Mouse (Mus musculus) myocyte (in vitro differentiated cells): ENCODE measurements around the gene P2ry1. TPM values are rescaled to one million over a fixed set of nuclear protein-coding genes. Genes with fewer than 3 reads are reported as not detected.

Experiments used
- H3K27me3 ChIP-seq: one replicate; pipeline ENCODE4 v1.6.1; 2011; ENCODE audit not compliant: control insufficient read depth, insufficient read depth, insufficient read length
- H3K36me3 ChIP-seq: one replicate; pipeline ENCODE4 v1.6.1; 2011; ENCODE audit not compliant: control insufficient read depth, insufficient read depth
- H3K4me2 ChIP-seq: one replicate; pipeline ENCODE4 v1.6.1; 2011; ENCODE audit warnings: low read depth, control low read depth
- H3K4me3 ChIP-seq: one replicate; pipeline ENCODE4 v1.5.1; 2011; ENCODE audit warnings: mild to moderate bottlenecking, control low read depth, moderate library complexity
- H3K79me2 ChIP-seq: one replicate; pipeline ENCODE4 v1.6.1; 2011; ENCODE audit not compliant: control insufficient read depth, insufficient read depth
- H3ac ChIP-seq: one replicate; pipeline ENCODE4 v1.6.1; 2011; ENCODE audit not compliant: control insufficient read depth, insufficient read length
- CEBPB ChIP-seq: IDR thresholded peaks from 2 replicates; pipeline ENCODE4 v1.6.1; 2011; ENCODE audit warnings: mild to moderate bottlenecking, moderate library complexity; ENCODE audit not compliant: poor library complexity, insufficient read depth, severe bottlenecking
- E2F4 ChIP-seq: IDR thresholded peaks from one replicate; pipeline ENCODE4 v1.6.1; 2011; ENCODE audit warnings: mild to moderate bottlenecking, control low read depth, moderate library complexity; ENCODE audit not compliant: insufficient read depth
- MAX ChIP-seq: IDR thresholded peaks from one replicate; pipeline ENCODE4 v1.6.1; 2011; ENCODE audit warnings: low read depth, mild to moderate bottlenecking, control low read depth
- MYOD1 ChIP-seq, 3 experiments: IDR thresholded peaks; one replicate each; pipeline ENCODE4 v1.6.1; 2011; ENCODE audit warnings: control low read depth in 2 of 3, low read depth in 2 of 3, mild to moderate bottlenecking in 2 of 3, moderate library complexity in 1 of 3; ENCODE audit not compliant: insufficient read length in 2 of 3, control insufficient read depth in 1 of 3
- MYOG ChIP-seq, 3 experiments: IDR thresholded peaks; one replicate each; pipeline ENCODE4 v1.6.1; 2011; ENCODE audit warnings: control low read depth in 2 of 3, low read depth in 2 of 3, mild to moderate bottlenecking in 2 of 3; ENCODE audit not compliant: insufficient read length in 2 of 3, control insufficient read depth in 1 of 3, insufficient read depth in 1 of 3
- POLR2A ChIP-seq: IDR thresholded peaks from one replicate; pipeline ENCODE4 v1.6.1; 2011; ENCODE audit warnings: low read depth, mild to moderate bottlenecking, control low read depth, moderate library complexity; ENCODE audit not compliant: insufficient read length
- POLR2AphosphoS2 ChIP-seq: IDR thresholded peaks from one replicate; pipeline ENCODE4 v1.6.1; 2011; ENCODE audit warnings: low read depth, control low read depth; ENCODE audit not compliant: insufficient read length
- REST ChIP-seq: IDR thresholded peaks from one replicate; pipeline ENCODE4 v1.6.1; 2011; ENCODE audit warnings: mild to moderate bottlenecking, control low read depth, moderate library complexity; ENCODE audit not compliant: insufficient read depth, insufficient read length
- SRF ChIP-seq: IDR thresholded peaks from one replicate; pipeline ENCODE4 v1.6.1; 2011; ENCODE audit warnings: low read depth; ENCODE audit not compliant: control insufficient read depth, insufficient read length
- TCF12 ChIP-seq: IDR thresholded peaks from one replicate; pipeline ENCODE4 v1.6.1; 2011; ENCODE audit warnings: mild to moderate bottlenecking, control low read depth; ENCODE audit not compliant: poor library complexity, insufficient read depth, severe bottlenecking
- TCF3 ChIP-seq: IDR thresholded peaks from one replicate; pipeline ENCODE4 v1.6.1; 2011; ENCODE audit warnings: low read depth, control low read depth; ENCODE audit not compliant: insufficient read length
- USF1 ChIP-seq: IDR thresholded peaks from one replicate; pipeline ENCODE4 v1.6.1; 2011; ENCODE audit warnings: low read depth, mild to moderate bottlenecking, control low read depth, moderate library complexity
- polyA plus RNA-seq: library from polyadenylated mRNA; unstranded; fragments of >200 nt; fragmentation: generic; extraction: Trizol; gene quantifications from one replicate; pipeline ENCODE4 v1.2.1, GENCODE M21; 2012; ENCODE audit warnings: missing spikeins

Gene P2ry1
- polyA plus RNA-seq, 1 experiment: 0.20 TPM

GRCm38 (mm10) chr3:60974944-60975343 is 27.7 kb upstream of the P2ry1 start:
- H3K27me3 ChIP-seq: no peaks in the 10 kb centered on the region
- no peak for TF ChIP-seq POLR2A
- TF ChIP-seq TCF3: no peak
- no peak overlapping the region for H3ac ChIP-seq
- H3K4me2 ChIP-seq: no peak overlapping the region
- no peak overlapping the region for H3K4me3 ChIP-seq
- no peaks in the 10 kb centered on the region for H3K36me3 ChIP-seq
- H3K79me2 ChIP-seq: no peaks in the 10 kb centered on the region

- H3ac ChIP-seq: no peak overlapping the region
Measured at GRCm38 (mm10) chr3:60982109-60982508, 20.5 kb upstream of the P2ry1 start.

DNA sequence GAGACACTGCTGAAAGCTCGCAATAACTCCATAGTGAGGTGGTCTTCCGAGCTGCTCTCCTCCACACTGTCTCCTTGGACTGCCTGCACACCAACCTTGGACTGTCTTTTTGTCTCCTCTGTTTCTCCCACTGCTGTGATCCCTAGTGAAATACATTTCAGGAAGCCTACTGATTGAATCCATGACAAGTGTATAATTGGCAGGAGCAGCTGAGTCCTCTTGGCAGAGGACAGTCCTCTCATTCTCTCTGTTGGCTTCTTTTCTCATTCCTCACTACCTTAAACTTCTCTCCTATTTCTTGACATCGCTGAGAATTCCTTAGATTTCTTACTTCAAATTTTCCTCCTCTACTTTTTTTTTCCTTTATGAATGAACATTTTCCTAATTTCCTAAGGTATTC is 4.5 kb upstream of the P2ry1 start:
- Histone ChIP-seq H3K36me3 (no peaks in the 10 kb centered on the region), H3ac (no peak overlapping the region), H3K4me2 (peak overlapping the region; percentile 14), H3K27me3 (peaks cover 12% of the 10 kb centered on the region), H3K79me2 (no peaks in the 10 kb centered on the region), H3K4me3 (no peak overlapping the region)
- no peak for TF ChIP-seq TCF12
- TF ChIP-seq TCF3: no peak
- TF ChIP-seq MAX: no peak
- no peak for TF ChIP-seq MYOG (IDR thresholded peaks at IDR 0.05; ENCODE audit: control insufficient read depth in 1 of 3, insufficient read depth in 1 of 3, insufficient read length in 2 of 3, low read depth in 2 of 3)
- peak; percentile 43 to 78 (median 58) for TF ChIP-seq MYOD1 (IDR thresholded peaks at IDR 0.05; ENCODE audit: control insufficient read depth in 1 of 3, insufficient read length in 2 of 3, low read depth in 2 of 3)
- TF ChIP-seq SRF: no peak

More at GRCm38 (mm10) chr3:60982109-60982508, 20.5 kb upstream of the P2ry1 start:
- Histone ChIP-seq H3K27me3 (no peaks in the 10 kb centered on the region), H3K79me2 (no peaks in the 10 kb centered on the region), H3K4me3 (no peak overlapping the region), H3K4me2 (no peak overlapping the region), H3K36me3 (no peaks in the 10 kb centered on the region)
- TF ChIP-seq MYOD1 (IDR thresholded peaks at IDR 0.05; ENCODE audit: control insufficient read depth in 1 of 3, insufficient read length in 2 of 3, low read depth in 2 of 3) (no peak), REST (no peak), MAX (no peak), CEBPB (no peak), USF1 (no peak), TCF12 (no peak), SRF (no peak), E2F4 (no peak), POLR2A (no peak), POLR2AphosphoS2 (no peak), MYOG (IDR thresholded peaks at IDR 0.05; ENCODE audit: control insufficient read depth in 1 of 3, insufficient read depth in 1 of 3, insufficient read length in 2 of 3, low read depth in 2 of 3) (no peak), TCF3 (no peak)

DNA sequence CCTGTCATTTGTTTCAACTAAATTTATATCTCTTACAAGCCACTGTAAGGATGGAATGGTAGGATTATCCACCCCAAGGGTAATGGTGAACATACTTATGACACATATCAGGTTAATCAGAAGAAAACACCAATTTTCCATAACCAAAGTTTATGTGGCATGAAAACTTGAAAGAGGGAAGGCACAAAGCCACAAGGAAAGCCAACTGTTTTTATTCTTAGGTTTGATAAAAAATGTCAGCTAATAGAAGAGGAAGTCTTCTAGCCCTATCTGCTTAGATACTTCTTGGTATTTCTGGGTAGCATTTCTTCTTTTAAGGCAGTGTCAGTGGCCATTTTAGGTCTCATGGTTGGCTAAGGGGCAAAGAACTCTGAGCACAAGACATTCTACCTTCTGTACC is 2.9 kb upstream of the P2ry1 start:
- Histone ChIP-seq H3K27me3 (peaks cover 24% of the 10 kb centered on the region), H3K4me2 (no peak overlapping the region), H3K79me2 (no peaks in the 10 kb centered on the region), H3K36me3 (no peaks in the 10 kb centered on the region), H3K4me3 (no peak overlapping the region), H3ac (no peak overlapping the region)
- TF ChIP-seq MYOG (IDR thresholded peaks at IDR 0.05; ENCODE audit: control insufficient read depth in 1 of 3, insufficient read depth in 1 of 3, insufficient read length in 2 of 3, low read depth in 2 of 3) (no peak), TCF3 (no peak), REST (no peak), MYOD1 (IDR thresholded peaks at IDR 0.05; ENCODE audit: control insufficient read depth in 1 of 3, insufficient read length in 2 of 3, low read depth in 2 of 3) (no peak), POLR2A (no peak), SRF (no peak), TCF12 (no peak), CEBPB (no peak), MAX (no peak), USF1 (no peak), POLR2AphosphoS2 (no peak), E2F4 (no peak)

DNA sequence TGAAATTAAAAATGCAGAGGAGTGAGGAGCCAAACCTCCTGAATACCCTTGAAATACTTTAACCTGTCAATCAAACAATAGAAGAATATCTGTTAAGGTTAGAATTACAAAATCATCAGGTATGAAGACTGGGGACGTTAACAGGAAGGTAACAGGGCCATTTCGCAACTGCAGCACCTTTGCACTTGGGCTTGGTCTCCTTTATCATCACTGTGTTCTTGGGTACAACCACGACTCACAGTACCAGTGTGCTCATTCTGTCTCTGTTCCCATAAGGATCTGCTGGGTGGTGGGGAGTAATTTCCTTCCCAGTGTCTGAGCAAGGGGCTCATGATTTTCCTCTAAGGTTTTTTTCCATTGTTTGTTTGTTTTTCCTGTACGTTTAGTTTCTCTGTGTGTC is 1.8 kb upstream of the P2ry1 start:
- Histone ChIP-seq H3K27me3 (peaks cover 24% of the 10 kb centered on the region), H3K4me3 (no peak overlapping the region), H3K79me2 (no peaks in the 10 kb centered on the region), H3ac (no peak overlapping the region), H3K4me2 (no peak overlapping the region), H3K36me3 (no peaks in the 10 kb centered on the region)
- no peak for TF ChIP-seq USF1
- no peak for TF ChIP-seq MAX
- no peak for TF ChIP-seq POLR2A
- TF ChIP-seq SRF: no peak
- no peak for TF ChIP-seq TCF12
